Mouse (Mus musculus) spleen, adult 12 weeks (tissue): ENCODE results near the gene Zscan2.

Experiments
- DNase-seq: peaks from one replicate; pipeline ENCODE4 v3.0.0; 2022; ENCODE audit warnings: low spot score

Gene Zscan2

GRCm38 (mm10) chr7:80860729-80861274 is at the start of gene Zscan2:
TSS of gene Zscan2 (plus strand) at chr7:80860920.
- DNase-seq, result peak; percentile 71

GRCm38 (mm10) chr7:80813397-80813796 is 47.3 kb upstream of the Zscan2 start:
- DNase-seq, result no peak

- no peak for DNase-seq
Measured at GRCm38 (mm10) chr7:80816641-80817040, 44.1 kb upstream of the Zscan2 start.

- DNase-seq, result no peak
Measured at GRCm38 (mm10) chr7:80820838-80821237, 39.9 kb upstream of the Zscan2 start.

GRCm38 (mm10) chr7:80823267-80823666 is 37.5 kb upstream of the Zscan2 start:
- DNase-seq, result no peak

GRCm38 (mm10) chr7:80823875-80824682 is 36.6 kb upstream of the Zscan2 start:
- DNase-seq, result no peak

- no peak for DNase-seq
Measured at GRCm38 (mm10) chr7:80825843-80826403, 34.8 kb upstream of the Zscan2 start, which contains the start of gene Iqgap1. TSS of gene Iqgap1 (minus strand) at chr7:80825974.

GRCm38 (mm10) chr7:80828146-80828860 is 32.4 kb upstream of the Zscan2 start:
- no peak for DNase-seq

GRCm38 (mm10) chr7:80830193-80830803 is 30.4 kb upstream of the Zscan2 start:
- no peak for DNase-seq

GRCm38 (mm10) chr7:80832191-80832590 is 28.5 kb upstream of the Zscan2 start:
- peak; percentile 34 for DNase-seq

GRCm38 (mm10) chr7:80832996-80833650 is 27.6 kb upstream of the Zscan2 start:
- DNase-seq, result peak; percentile 32

GRCm38 (mm10) chr7:80833651-80834532 is 26.8 kb upstream of the Zscan2 start:
- no peak for DNase-seq

GRCm38 (mm10) chr7:80835984-80836652 is 24.6 kb upstream of the Zscan2 start:
- no peak for DNase-seq

- no peak for DNase-seq
Measured at GRCm38 (mm10) chr7:80837736-80838135, 23.0 kb upstream of the Zscan2 start.

GRCm38 (mm10) chr7:80838247-80838646 is 22.5 kb upstream of the Zscan2 start:
- no peak for DNase-seq

GRCm38 (mm10) chr7:80839755-80840154 is 21.0 kb upstream of the Zscan2 start:
- DNase-seq, result no peak

- DNase-seq, result no peak
Measured at GRCm38 (mm10) chr7:80840241-80840640, 20.5 kb upstream of the Zscan2 start.

- DNase-seq, result no peak
Measured at GRCm38 (mm10) chr7:80840937-80841336, 19.8 kb upstream of the Zscan2 start.

- no peak for DNase-seq
Measured at GRCm38 (mm10) chr7:80842132-80842531, 18.6 kb upstream of the Zscan2 start.

GRCm38 (mm10) chr7:80843176-80843575 is 17.5 kb upstream of the Zscan2 start:
- DNase-seq, result no peak
